Mouse (Mus musculus) ES-Bruce4 (cell line): ENCODE results near the gene F12.

Experiments used
- EP300 ChIP-seq: IDR thresholded peaks from 2 replicates; pipeline ENCODE4 v1.6.1; 2011; ENCODE audit warnings: low read depth, low read length; ENCODE audit not compliant: insufficient read depth
- POLR2A ChIP-seq: IDR thresholded peaks from one replicate; pipeline ENCODE4 v1.8.1; 2011; ENCODE audit warnings: low read length; ENCODE audit not compliant: insufficient read depth

DNA sequence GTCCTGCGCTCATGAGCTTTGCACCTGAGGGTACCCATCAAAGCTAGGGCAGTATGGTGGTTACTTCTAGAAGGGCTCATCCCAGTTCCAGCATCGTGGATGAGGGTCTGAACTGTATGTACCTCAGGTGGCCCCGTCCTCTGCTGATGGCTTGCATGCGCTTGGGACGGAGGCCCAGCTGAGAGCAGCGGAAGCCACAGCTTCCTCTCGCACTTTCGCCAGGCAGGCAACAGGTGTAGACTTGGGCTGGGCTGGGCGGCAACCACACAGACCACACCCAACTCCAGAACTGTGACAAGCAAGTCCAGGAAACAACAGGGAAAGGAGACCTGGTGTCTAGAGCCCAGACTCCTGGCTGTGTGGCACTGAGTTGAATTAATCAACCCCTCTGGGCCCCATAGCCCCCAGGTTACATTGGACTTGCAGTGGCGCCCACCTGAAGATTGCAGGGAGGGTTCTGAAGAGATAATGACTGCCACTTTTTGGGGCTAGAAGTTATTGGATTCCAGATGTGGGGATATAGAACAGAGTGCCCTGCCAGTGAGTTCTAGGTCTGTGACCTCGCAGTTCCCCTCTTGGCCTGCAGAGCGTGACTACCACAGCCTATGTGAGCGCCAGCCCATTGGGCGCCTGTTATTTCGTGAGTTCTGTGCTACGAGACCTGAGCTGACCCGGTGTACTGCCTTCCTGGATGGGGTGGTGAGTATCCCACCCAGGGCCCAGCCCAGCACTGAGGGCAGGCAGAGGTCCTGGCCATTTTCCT, 23.3 kb upstream of the F12 start:
- TF ChIP-seq POLR2A (no peak), EP300 (peak; percentile 67; the same call in 1 of the 2 replicates)
